Mouse (Mus musculus) heart, postnatal 0 days (tissue): Measurements from ENCODE around the gene Lrrc45.

Source experiments
- CTCF ChIP-seq: IDR thresholded peaks from 2 replicates; pipeline ENCODE4 v1.5.1; 2016; ENCODE audit warnings: antibody characterized with exemption, control low read depth, low read depth
- EP300 ChIP-seq: IDR thresholded peaks from 2 replicates; pipeline ENCODE4 v1.6.1; 2016; ENCODE audit warnings: antibody characterized with exemption, low read depth

DNA sequence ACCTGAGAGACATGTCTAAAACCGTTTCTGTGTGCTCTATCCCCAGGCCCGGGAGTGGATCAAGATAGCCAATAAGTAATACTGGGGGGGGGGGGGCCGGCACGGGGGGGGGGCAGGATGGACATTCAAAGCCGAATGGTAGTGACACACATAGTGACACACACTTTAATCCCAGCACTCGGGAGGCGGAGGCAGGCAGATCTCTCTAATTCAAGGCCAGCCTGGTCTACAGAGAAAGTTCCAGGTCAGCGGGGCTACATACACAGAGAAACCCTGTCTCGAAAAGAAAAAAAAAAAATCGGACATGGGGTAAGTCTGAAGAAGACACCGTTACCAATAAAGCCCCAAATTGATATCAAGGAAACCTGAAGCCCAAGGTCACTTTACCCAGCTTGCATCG is 13.8 kb downstream of the Lrrc45 start:
- TF ChIP-seq CTCF (no peak), EP300 (no peak)
